In genomic region chr13:15487334-15487733, GRCm38 (mm10) we compare ENCODE assay signal across 20 mouse cellular contexts. TPM values are rescaled to one million over a fixed set of nuclear protein-coding genes. Genes with fewer than 3 reads are reported as not detected.
A peak's percentile ranks its signal among the peaks of the same experiment; 100 is the strongest.
DNase-seq lines count a peak whose midpoint lies in the region; ATAC-seq and TF ChIP-seq lines count a peak whose summit lies in the region.
"Had no signal": no experiment of that assay in that cellular context is flagged by ENCODE, and none has a peak within 500 bp of the region (broad histone marks: within the 10 kb centered on the region; RNA-seq: fewer than 3 reads in every experiment).

No protein-coding gene starts in this region.

- H3K36me3 ChIP-seq in forebrain, embryonic 10.5 days (replicated peaks), result peaks cover 22% of the 10 kb centered on the region
- no peaks in the 10 kb centered on the region for H3K36me3 ChIP-seq in forebrain, postnatal 0 days (ENCODE audit: insufficient read depth)
- H3K36me3 ChIP-seq in neural tube, embryonic 13.5 days, result no peaks in the 10 kb centered on the region
- H3K36me3 ChIP-seq in neural tube, embryonic 15.5 days, result no peaks in the 10 kb centered on the region
- peaks cover 13% of the 10 kb centered on the region for H3K36me3 ChIP-seq in limb, embryonic 13.5 days
- H3K36me3 ChIP-seq: heart, embryonic 12.5 days; liver, embryonic 13.5 days; stomach, embryonic 15.5 days had no signal

- WGBS in forebrain, embryonic 10.5 days, result 3% methylated on average over 7 of the region's 7 CpGs
- 17% methylated on average over 7 of the region's 7 CpGs for WGBS in forebrain, postnatal 0 days
- WGBS in neural tube, embryonic 13.5 days, result 9% methylated on average over 7 of the region's 7 CpGs
- WGBS in neural tube, embryonic 15.5 days, result 22% methylated on average over 7 of the region's 7 CpGs
- 21% methylated on average over 7 of the region's 7 CpGs for WGBS in limb, embryonic 13.5 days
- 45% methylated on average over 7 of the region's 7 CpGs for WGBS in cerebellum, adult 2 months

- DNase-seq in forebrain, embryonic 10.5 days (ENCODE audit: extremely low spot score, low spot score), result no peak
- no peak for DNase-seq in forebrain, postnatal 0 days
- DNase-seq in kidney, postnatal 25 days, result no peak
- DNase-seq in urinary bladder, postnatal 14 days (ENCODE audit: low spot score), result no peak
- DNase-seq in cerebellum, adult 2 months, result no peak
- DNase-seq: adrenal gland, postnatal 14 days; cerebellum, postnatal 14 days; gastrocnemius, postnatal 25 days; heart, postnatal 4 days; kidney, adult 11 months; kidney, postnatal 36 days; layer of hippocampus, postnatal 36 days; liver, embryonic 13.5 days had no signal

- no peak for ATAC-seq in forebrain, postnatal 0 days
- no peak for ATAC-seq in neural tube, embryonic 13.5 days (ENCODE audit: low read depth)
- no peak for ATAC-seq in neural tube, embryonic 15.5 days (ENCODE audit: low FRiP score)
- ATAC-seq in limb, embryonic 13.5 days (ENCODE audit: low FRiP score, low read depth), result no peak
- ATAC-seq: lung, postnatal 0 days had no signal

- H3K4me2 ChIP-seq in forebrain, postnatal 0 days (ENCODE audit: low read depth), result no peak overlapping the region
- H3K4me2 ChIP-seq in neural tube, embryonic 13.5 days, result peak overlapping the region; percentile 24; the same call in 1 of the 2 replicates
- no peak overlapping the region for H3K4me2 ChIP-seq in neural tube, embryonic 15.5 days
- H3K4me2 ChIP-seq in limb, embryonic 13.5 days (replicated peaks), result no peak overlapping the region
- H3K4me2 ChIP-seq: heart, embryonic 12.5 days; liver, embryonic 13.5 days; stomach, embryonic 15.5 days had no signal

- H3K9ac ChIP-seq in forebrain, postnatal 0 days, result no peak overlapping the region
- no peak overlapping the region for H3K9ac ChIP-seq in neural tube, embryonic 13.5 days
- no peak overlapping the region for H3K9ac ChIP-seq in neural tube, embryonic 15.5 days (replicated peaks)
- no peak overlapping the region for H3K9ac ChIP-seq in limb, embryonic 13.5 days
- H3K9ac ChIP-seq: heart, embryonic 12.5 days; liver, embryonic 13.5 days; stomach, embryonic 15.5 days had no signal

- TF ChIP-seq POLR2A in cerebellum, adult 2 months (IDR thresholded peaks at IDR 0.05; ENCODE audit: borderline replicate concordance, insufficient read depth, low read length), result no peak

- no peak for TF ChIP-seq CTCF in forebrain, postnatal 0 days (IDR thresholded peaks at IDR 0.05; ENCODE audit: low read depth)
- no peak for TF ChIP-seq CTCF in cerebellum, adult 2 months (IDR thresholded peaks at IDR 0.05; ENCODE audit: borderline replicate concordance, insufficient read depth, low read depth, low read length)

- peaks cover 91% of the 10 kb centered on the region for H3K4me1 ChIP-seq in forebrain, embryonic 10.5 days
- no peaks in the 10 kb centered on the region for H3K4me1 ChIP-seq in forebrain, postnatal 0 days (ENCODE audit: insufficient read depth)
- H3K4me1 ChIP-seq in neural tube, embryonic 13.5 days (replicated peaks), result peaks cover 24% of the 10 kb centered on the region
- H3K4me1 ChIP-seq in neural tube, embryonic 15.5 days, result peaks cover 5% of the 10 kb centered on the region
- H3K4me1 ChIP-seq in limb, embryonic 13.5 days, result peaks cover 68% of the 10 kb centered on the region
- H3K4me1 ChIP-seq in cerebellum, adult 2 months (ENCODE audit: control insufficient read depth, insufficient read depth, low read length), result no peaks in the 10 kb centered on the region
- H3K4me1 ChIP-seq: stomach, embryonic 15.5 days had no signal

- H3K27ac ChIP-seq in forebrain, embryonic 10.5 days, result peak overlapping the region; percentile 79
- H3K27ac ChIP-seq in forebrain, postnatal 0 days (ENCODE audit: low read depth, low read length), result no peak overlapping the region
- H3K27ac ChIP-seq in neural tube, embryonic 13.5 days (replicated peaks), result no peak overlapping the region
- no peak overlapping the region for H3K27ac ChIP-seq in neural tube, embryonic 15.5 days (replicated peaks)
- 0 out of 2 replicates have a peak overlapping the region, but pooled peaks have one; percentile 17 for H3K27ac ChIP-seq in limb, embryonic 13.5 days
- no peak overlapping the region for H3K27ac ChIP-seq in cerebellum, adult 2 months (ENCODE audit: insufficient read depth, low read length)
- H3K27ac ChIP-seq: liver, embryonic 13.5 days; stomach, embryonic 15.5 days had no signal

- no peaks in the 10 kb centered on the region for H3K9me3 ChIP-seq in forebrain, embryonic 10.5 days
- no peaks in the 10 kb centered on the region for H3K9me3 ChIP-seq in forebrain, postnatal 0 days (ENCODE audit: low read length)
- H3K9me3 ChIP-seq in neural tube, embryonic 13.5 days, result no peaks in the 10 kb centered on the region
- no peaks in the 10 kb centered on the region for H3K9me3 ChIP-seq in neural tube, embryonic 15.5 days (replicated peaks)
- H3K9me3 ChIP-seq in limb, embryonic 13.5 days, result no peaks in the 10 kb centered on the region
- H3K9me3 ChIP-seq: heart, embryonic 12.5 days; liver, embryonic 13.5 days; stomach, embryonic 15.5 days had no signal

- peak overlapping the region; percentile 30 for H3K4me3 ChIP-seq in forebrain, embryonic 10.5 days
- H3K4me3 ChIP-seq in forebrain, postnatal 0 days (ENCODE audit: low read depth, low read length), result no peak overlapping the region
- no peak overlapping the region for H3K4me3 ChIP-seq in neural tube, embryonic 13.5 days
- H3K4me3 ChIP-seq in neural tube, embryonic 15.5 days (replicated peaks), result no peak overlapping the region
- H3K4me3 ChIP-seq in limb, embryonic 13.5 days, result no peak overlapping the region
- H3K4me3 ChIP-seq in cerebellum, adult 2 months (replicated peaks; ENCODE audit: insufficient read depth, low read depth, low read length), result no peak overlapping the region
- H3K4me3 ChIP-seq: heart, embryonic 12.5 days; liver, embryonic 13.5 days; stomach, embryonic 15.5 days had no signal

- H3K27me3 ChIP-seq in forebrain, embryonic 10.5 days (ENCODE audit: poor library complexity, severe bottlenecking), result no peaks in the 10 kb centered on the region
- no peaks in the 10 kb centered on the region for H3K27me3 ChIP-seq in forebrain, postnatal 0 days (ENCODE audit: insufficient read depth, low read length)
- H3K27me3 ChIP-seq in neural tube, embryonic 13.5 days, result no peaks in the 10 kb centered on the region
- H3K27me3 ChIP-seq in neural tube, embryonic 15.5 days (replicated peaks), result no peaks in the 10 kb centered on the region
- H3K27me3 ChIP-seq in limb, embryonic 13.5 days, result no peaks in the 10 kb centered on the region
- H3K27me3 ChIP-seq in cerebellum, adult 2 months (ENCODE audit: control insufficient read depth, insufficient read depth, low read length), result no peaks in the 10 kb centered on the region
- H3K27me3 ChIP-seq: heart, embryonic 12.5 days; liver, embryonic 13.5 days; stomach, embryonic 15.5 days had no signal

RNA-seq across cellular contexts. Expression of gene Gli3, which starts 24.3 kb away (rescaled TPM):
- 60.3 and 62.2 TPM in 2 replicates for polyA plus RNA-seq in forebrain, embryonic 10.5 days (2016; fragmentation: Nextera tagmentation; extraction: Ambion mirVana)
- total RNA-seq in forebrain, postnatal 0 days (2014; rRNA removed), result 4.2 and 6.4 TPM in 2 replicates
- polyA plus RNA-seq in forebrain, postnatal 0 days (2015; fragmentation: Nextera tagmentation; extraction: Ambion mirVana), result 2.0 and 3.4 TPM in 2 replicates
- polyA plus RNA-seq in neural tube, embryonic 13.5 days (2015; fragmentation: Nextera tagmentation; extraction: Ambion mirVana), result 4.8 and 7.9 TPM in 2 replicates
- polyA plus RNA-seq in neural tube, embryonic 15.5 days (2015; fragmentation: Nextera tagmentation; extraction: Ambion mirVana), result 2.6 and 4.4 TPM in 2 replicates
- 51.8 and 54.3 TPM in 2 replicates for polyA plus RNA-seq in limb, embryonic 13.5 days (2015; fragmentation: Nextera tagmentation; extraction: Ambion mirVana)
- polyA plus RNA-seq in cerebellum, adult 2 months (2012; rRNA removed), result 2.2 and 2.4 TPM in 2 replicates
- total RNA-seq: megakaryocyte, adult 5-6 weeks had no signal

Comparison
In these comparisons a context has a peak if more than half of its experiments do, and no peak if none do; other contexts are left out.
1. H3K27ac ChIP-seq: peak in forebrain, embryonic 10.5 days (single experiment) and limb, embryonic 13.5 days (single experiment); none in forebrain, postnatal 0 days (single experiment), neural tube, embryonic 13.5 days (single experiment), neural tube, embryonic 15.5 days (single experiment) and cerebellum, adult 2 months (single experiment).